Mouse (Mus musculus): ENCODE measurements around the gene Necap2. TPM values are rescaled to one million over a fixed set of nuclear protein-coding genes. Genes with fewer than 3 reads are reported as not detected.

The Necap2 gene
- total RNA-seq, 2 experiments from 2014 or later = 45.2 to 51.1 TPM

DNA sequence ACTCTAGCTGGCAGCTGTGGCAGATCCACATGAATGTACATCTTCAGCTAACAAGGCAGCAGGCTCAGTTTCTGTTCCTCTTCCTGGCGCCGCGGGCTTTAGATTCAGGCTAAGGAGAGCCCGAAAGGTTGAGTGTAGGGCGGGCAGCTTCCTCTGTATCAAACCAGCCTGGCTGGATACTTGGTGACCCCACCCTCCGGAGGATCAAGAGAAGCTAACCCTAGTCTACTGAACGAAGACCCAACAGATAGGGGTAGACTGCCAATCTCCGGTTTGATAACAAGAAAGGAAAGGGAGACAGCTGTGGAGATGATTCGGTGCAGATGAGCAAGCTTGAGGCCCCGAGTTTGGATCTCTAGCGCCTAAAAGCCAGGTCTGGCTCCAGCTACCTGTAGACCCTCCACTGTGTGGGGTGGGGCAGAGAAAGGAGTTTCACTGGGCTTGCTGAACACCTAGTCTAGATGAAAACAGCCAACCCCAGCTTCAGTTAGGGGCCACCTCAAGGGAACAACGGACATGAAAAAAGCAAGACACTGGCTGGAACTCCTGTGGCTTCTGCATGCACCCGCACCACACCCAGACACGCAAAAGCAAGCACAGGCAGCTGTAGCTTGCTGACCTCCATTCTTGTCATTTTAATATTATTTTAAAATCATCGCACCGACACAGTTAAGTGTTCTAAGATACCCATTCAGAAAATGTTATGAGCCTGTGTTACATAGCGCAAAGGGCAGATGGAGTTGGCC is 1.2 kb downstream of the Necap2 start:
- peak; percentile 65 for ATAC-seq (replicated peaks; ENCODE audit: low FRiP score, poor library complexity, severe bottlenecking)

GRCm38 (mm10) chr4:141074109-141074508 is 4.0 kb downstream of the Necap2 start:
- ATAC-seq (replicated peaks; ENCODE audit: low FRiP score, poor library complexity, severe bottlenecking) = 0 out of 2 replicates have a peak, but pooled peaks have one; percentile 20

DNA sequence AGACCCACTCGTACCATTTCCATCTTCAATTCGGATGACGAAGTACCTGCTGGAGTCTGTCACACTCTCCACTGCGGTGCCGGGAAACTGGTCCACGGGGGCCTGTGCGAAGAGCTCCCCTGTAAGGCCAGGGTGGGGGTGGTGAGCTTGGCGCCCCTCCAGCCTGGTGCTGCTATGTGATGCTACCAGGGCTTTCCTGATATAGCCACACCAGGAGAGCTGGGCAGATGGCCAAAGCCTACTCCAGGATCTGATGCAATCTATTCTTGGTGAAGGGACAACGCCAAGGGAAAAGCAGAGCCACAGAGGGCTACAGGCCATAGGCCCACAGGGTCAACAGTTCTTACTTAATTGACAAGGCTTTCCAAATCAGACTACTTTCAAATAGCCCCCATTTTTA is 4.5 kb downstream of the Necap2 start:
- ATAC-seq (replicated peaks; ENCODE audit: low FRiP score, poor library complexity, severe bottlenecking) = no peak

DNA sequence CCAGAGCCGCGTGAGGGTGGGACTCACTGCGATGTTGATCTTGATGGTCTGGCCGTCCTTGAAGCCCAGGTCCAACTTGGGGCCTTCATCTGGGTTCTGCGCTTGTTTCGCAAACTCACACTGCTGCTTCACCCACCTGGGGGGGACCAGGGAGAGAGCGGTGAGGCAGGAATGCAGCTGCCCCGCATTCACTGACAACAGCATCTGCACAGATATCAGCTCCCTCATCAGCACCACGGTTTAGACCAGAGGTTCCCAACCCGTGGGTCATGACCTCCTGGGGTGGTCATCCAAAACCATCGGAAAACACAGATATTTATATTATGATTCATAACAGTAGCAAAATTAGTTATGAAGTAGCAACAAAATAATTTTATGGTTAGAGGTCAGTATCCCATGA is 5.7 kb downstream of the Necap2 start:
- no peak for ATAC-seq (replicated peaks; ENCODE audit: low FRiP score, poor library complexity, severe bottlenecking)

- peak; percentile 41 for ATAC-seq (replicated peaks; ENCODE audit: low FRiP score, poor library complexity, severe bottlenecking)
Observed at GRCm38 (mm10) chr4:141069731-141070130, 8.4 kb downstream of the Necap2 start.

GRCm38 (mm10) chr4:141068655-141069054 is 9.5 kb downstream of the Necap2 start:
- peak; percentile 39; the same call in 1 of the 2 replicates for ATAC-seq (replicated peaks; ENCODE audit: low FRiP score, poor library complexity, severe bottlenecking)

DNA sequence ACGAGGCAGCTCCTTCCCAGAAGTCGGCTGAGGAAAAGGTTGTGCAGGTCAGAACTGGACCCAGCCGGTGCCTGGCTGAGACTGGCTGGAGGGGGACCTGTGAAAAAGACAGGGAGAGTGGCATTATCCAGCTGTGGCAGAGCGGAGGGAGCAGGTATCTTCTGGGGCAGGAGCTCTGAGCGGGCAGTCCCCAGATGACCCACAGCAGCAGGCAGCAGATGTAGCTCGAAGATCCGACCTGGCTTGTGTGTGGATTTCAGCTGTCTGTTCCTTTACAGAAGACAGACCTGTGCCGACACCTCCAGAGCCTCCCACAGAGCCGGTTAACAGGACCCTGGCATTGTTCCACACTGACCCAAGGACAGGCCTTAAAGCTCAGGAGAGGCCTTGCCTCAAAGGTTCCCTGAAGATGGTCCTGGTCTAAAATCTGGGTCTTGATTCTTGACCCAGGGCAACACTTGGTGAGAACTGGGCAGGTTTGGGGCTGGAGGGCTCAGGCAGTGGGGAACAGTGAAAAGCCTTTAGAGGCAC is 10.6 kb downstream of the Necap2 start:
- no peak for ATAC-seq (replicated peaks; ENCODE audit: low FRiP score, poor library complexity, severe bottlenecking)

- no peak for ATAC-seq (replicated peaks; ENCODE audit: low FRiP score, poor library complexity, severe bottlenecking)
Observed at GRCm38 (mm10) chr4:141066709-141067515, 11.2 kb downstream of the Necap2 start.

- peak; percentile 57 for ATAC-seq (replicated peaks; ENCODE audit: low FRiP score, poor library complexity, severe bottlenecking)
Observed at GRCm38 (mm10) chr4:141065123-141065522, 13.0 kb downstream of the Necap2 start.

DNA sequence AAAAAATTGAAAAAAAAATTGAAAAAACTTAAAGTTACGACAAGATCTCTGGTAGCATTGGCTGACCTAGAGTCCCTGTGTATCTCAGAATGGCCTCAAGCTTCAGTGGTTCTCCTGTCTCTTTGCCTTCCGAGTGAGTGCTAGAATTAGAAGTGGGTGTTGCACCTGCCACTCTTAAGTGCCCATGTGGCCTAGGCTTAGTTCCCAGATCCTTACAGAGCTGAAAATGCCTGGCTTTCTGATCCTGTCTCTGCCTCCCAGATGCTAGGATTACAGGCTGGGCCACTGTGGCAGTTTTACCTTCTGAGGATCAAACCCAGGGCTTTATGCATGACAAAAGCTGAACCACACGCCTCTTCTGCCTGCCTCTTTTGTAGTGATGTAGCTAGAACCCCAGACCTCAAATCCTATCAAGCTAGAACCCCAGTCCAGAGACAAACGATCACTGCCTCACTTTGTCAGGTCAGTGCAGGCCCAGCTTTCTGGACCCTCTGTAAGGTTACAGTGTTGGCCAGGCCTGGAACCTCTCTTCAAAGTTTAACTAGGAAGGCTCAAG is 14.0 kb downstream of the Necap2 start:
- no peak for ATAC-seq (replicated peaks; ENCODE audit: low FRiP score, poor library complexity, severe bottlenecking)

DNA sequence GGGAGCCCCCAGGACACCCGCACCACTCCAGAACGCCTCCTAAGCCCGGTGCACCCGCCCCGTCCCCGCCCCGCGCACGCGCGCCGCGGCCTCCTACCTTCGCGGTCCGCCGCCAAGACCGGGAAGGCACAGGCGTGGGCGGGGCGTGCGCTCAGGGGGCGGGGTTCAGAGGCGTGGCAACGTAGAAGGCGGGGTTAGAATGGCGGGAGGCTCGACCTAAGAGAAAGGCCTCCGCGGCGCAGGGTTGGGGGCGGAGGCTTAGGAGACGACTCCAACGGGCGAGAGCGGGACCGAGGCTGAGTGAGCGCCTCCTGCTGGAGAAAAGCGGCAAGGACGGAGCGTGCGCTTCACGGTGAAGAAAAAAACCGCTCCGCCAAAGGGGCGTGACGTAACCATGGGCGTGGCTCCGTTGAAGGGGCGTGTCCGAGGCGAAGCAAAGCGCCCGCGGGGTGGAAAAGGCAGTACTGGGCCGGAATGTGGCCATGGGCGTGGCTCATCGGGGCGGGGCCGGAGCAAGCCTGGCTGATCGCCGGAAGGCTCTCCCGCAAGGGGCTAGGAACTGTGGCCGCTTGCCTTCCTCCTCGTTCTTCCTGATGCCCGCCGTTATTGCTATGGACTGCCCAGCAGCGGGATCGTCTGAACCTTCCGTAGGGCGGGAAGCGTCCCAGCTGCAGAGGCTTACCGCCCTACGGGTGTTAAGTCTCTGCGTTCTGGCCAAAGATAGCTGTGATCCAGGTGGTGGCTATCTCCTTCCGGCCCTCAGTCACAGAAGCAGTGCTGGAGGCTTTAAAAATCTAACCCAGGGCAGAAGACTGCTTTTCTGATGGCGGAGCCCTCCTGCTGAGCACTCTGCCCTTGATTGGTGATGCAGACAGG is 17.5 kb downstream of the Necap2 start, which contains the start of gene Crocc:
Gene Crocc, minus strand, starts transcription at position 125 of the 876 bp plus-strand sequence.
- ATAC-seq (replicated peaks; ENCODE audit: low FRiP score, poor library complexity, severe bottlenecking) = peak; percentile 87

DNA sequence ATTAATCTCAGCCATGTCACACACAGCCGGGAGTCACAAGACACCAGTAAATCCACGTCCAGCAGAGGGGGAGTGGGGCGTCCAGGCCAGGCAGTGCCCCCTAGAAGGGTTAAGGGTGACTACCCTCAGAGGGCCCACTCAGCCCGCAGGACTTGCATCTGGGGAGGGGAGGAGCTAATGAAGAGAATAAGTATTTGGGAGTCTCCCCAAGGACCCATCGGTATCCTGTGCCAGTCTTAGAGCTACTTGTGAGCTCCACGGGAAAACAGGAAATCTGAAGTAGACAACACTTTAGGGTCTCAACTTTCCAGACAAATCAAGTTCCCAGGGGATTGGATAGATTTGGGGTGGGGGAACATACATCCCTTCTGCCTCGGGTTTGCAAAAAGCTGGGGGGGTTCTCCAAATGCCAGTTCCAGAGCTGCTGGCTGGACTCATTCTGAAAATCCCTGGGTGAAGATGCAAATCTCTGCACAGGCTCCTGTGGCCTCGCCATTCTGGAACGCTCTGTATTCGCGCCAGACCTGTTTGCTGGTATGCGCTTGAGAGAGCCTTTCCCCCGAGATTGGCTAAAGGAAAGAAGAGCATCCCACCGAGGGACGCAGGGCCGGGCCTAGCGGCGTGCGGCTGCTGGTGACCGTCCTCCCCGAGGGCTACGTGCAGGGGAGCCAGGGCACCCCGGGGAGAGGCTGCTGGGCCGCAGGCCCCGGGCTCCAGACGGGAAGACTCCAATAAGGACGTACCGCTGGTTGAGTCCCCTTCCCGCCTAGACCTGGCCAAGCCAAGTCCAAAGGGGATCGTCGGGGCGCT is 18.3 kb downstream of the Necap2 start:
- ATAC-seq (replicated peaks; ENCODE audit: low FRiP score, poor library complexity, severe bottlenecking) = peak; percentile 32

GRCm38 (mm10) chr4:141058835-141059234 is 19.3 kb downstream of the Necap2 start:
- ATAC-seq (replicated peaks; ENCODE audit: low FRiP score, poor library complexity, severe bottlenecking) = no peak

- no peak for ATAC-seq (replicated peaks; ENCODE audit: low FRiP score, poor library complexity, severe bottlenecking)
Observed at GRCm38 (mm10) chr4:141056970-141057369, 21.2 kb downstream of the Necap2 start.

- ATAC-seq (replicated peaks; ENCODE audit: low FRiP score, poor library complexity, severe bottlenecking) = no peak
Observed at GRCm38 (mm10) chr4:141053568-141054161, 24.5 kb downstream of the Necap2 start.

DNA sequence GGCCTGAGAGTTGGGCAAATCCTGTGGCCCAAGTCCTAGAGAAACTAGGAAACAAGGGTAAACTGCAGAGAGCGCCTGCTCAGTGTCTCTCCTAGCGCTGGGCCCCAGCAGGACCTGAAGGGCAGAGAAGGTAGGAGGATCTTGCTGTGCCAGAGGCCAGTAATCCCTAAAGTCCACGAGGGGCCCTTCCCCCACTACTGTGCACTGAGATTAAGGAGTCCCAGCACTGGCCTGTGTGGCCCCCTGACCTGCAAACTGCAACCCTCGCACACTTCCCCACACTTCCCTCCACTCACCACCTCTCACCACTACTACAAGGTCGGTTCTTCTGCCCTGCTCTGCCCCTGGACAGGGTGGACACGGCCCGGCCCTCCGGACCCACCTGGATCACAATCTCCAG is 25.0 kb downstream of the Necap2 start:
- ATAC-seq (replicated peaks; ENCODE audit: low FRiP score, poor library complexity, severe bottlenecking) = no peak

DNA sequence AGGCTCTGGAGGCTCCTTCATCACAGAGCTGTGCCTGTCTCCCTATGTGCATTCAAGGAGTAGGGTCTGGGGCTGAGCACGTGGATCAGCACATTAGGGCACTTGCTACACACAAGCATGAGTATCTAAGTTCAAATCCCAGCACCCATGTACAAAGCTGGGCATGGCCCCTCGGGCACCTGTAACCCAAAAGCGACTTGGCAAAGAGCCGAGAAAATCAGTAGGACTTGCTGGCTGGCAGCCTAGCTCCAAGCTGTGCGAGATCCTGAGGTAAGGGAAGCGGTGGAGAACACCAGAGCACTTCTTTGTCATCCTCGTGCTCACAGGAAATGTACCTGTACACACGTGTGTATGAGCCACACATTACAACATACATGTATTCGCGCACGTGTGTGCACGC is 25.7 kb downstream of the Necap2 start:
- ATAC-seq (replicated peaks; ENCODE audit: low FRiP score, poor library complexity, severe bottlenecking) = no peak

DNA sequence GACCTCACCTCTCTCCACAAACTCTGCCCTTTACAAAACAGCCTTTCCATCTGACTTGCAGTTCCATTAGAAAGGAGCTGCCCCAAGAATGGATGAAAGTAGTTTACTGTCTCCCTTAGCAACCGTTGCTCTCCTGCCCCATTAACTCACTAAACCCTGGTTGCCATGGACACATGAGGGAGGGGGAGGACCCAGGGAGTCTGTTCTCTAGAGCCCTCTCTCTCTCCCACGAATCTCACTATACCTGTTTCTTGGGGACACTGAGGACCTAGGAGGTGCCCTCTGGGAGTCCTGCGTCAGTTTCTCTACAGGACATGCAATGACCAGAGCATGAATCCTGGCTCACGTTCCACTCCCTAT is 28.7 kb downstream of the Necap2 start:
- ATAC-seq (replicated peaks; ENCODE audit: low FRiP score, poor library complexity, severe bottlenecking) = no peak

Measured in erythroid progenitor cell, adult 5-6 weeks (primary cell).